Mouse (Mus musculus) heart, postnatal 0 days (tissue): ENCODE measurements at regions not wholly inside any gene's neighbourhood (a gene's known extent, or its start where the extent isn't known, plus 50 kb on each side); places are given as distances from the start of the nearest gene placed in this dataset.

Source experiments
- CTCF ChIP-seq: IDR thresholded peaks from 2 replicates; pipeline ENCODE4 v1.5.1; 2016; ENCODE audit warnings: antibody characterized with exemption, control low read depth, low read depth
- EP300 ChIP-seq: IDR thresholded peaks from 2 replicates; pipeline ENCODE4 v1.6.1; 2016; ENCODE audit warnings: antibody characterized with exemption, low read depth

GRCm38 (mm10) chr5:4355609-4356224, 163.6 kb downstream of the Mterf1b start:
- TF ChIP-seq CTCF (no peak), EP300 (no peak)
